Mouse (Mus musculus) layer of hippocampus, postnatal 25 days (tissue): ENCODE measurements around the gene Camta1. TPM values are rescaled to one million over a fixed set of nuclear protein-coding genes. Genes with fewer than 3 reads are reported as not detected.

Source experiments
- DNase-seq, 2 experiments: peaks; one replicate each; pipeline ENCODE4 v3.0.0; 2022; ENCODE audit warnings: mixed read lengths in 2 of 2, low spot score in 1 of 2; ENCODE audit errors: extremely low spot score in 1 of 2
- total RNA-seq, 2 experiments: library from RNA; stranded (reverse); gene quantifications; 2 replicates each; pipeline ENCODE4 v1.2.3; 2021

Camta1 gene
- total RNA-seq, 2 experiments from 2014 or later, result 244 to 251 TPM

DNA sequence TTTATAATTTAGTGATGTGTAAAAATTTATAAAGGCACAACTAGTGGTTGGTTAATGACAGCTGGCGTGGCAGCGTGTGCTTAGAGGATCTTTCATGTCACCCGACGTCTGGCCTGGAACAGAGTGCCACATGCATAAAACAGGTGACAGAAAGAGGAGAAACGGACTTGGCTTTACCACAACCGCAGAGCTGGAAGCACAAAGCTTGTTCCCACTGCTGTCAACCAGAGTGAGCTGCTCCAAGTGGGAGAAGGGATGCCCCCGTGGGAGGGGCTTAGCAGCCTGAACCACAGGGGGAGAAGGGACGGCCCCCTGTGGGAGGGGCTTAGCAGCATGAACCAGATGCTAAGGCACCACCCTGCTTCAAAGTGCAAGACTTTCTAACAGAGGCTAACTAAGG is 452.9 kb downstream of the Camta1 start:
- no peak for DNase-seq

- DNase-seq, result no peak
Observed at GRCm38 (mm10) chr4:151408246-151408645, 453.4 kb downstream of the Camta1 start.

DNA sequence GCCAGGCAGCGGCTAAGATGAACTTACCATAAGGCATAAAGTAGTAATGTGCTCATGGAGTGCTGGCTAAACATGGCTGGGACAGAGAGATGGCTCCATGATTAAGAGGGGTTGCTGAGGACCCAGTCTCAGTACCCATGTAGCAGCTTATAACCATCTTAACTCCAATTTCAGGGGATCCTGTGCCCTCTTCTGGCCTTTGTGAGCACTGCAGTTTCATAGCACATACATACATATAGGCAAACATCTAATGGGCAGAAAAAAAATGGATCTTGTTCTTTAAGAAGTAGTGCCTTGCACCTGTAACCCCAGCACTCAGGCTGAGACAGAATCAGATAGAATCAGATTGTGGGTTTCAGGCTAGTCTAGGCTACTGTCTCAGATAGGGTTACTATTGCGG is 454.5 kb downstream of the Camta1 start:
- no peak for DNase-seq

- no peak for DNase-seq
Observed at GRCm38 (mm10) chr4:151404581-151405256, 457.0 kb downstream of the Camta1 start.

DNA sequence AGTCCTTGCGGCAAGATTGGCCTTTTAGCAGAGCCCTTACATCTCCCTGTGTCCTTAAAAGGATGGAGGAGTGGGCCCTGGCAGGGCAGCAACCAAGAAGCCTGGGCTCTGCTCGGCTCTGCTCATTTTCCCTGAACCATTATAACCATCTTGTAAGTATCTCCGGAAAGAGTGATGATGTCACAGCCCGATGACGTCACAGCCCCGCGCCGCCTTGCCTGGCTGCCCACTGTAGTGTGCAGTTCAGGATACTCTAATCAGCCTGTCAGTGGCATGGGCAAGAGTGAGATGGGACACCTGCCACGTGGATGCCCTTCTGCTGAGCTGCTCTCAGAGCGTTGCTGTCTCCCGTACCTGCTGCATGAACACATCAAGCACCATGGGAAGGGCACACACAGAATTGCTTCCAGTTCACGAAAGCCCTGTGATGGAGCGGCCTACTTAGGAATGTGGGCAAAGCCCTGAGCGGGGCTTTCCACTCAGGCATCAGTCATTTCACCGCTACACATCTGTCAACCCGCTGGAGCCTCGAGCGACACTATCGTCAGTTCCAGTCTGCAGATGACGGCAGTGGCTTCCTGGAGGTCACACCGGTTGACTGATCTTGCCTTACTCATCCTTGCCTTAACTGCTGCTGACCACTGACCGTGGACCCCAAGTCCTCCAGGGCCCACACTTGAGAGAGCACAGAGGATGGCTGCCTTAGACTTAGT is 459.8 kb downstream of the Camta1 start:
- no peak for DNase-seq

GRCm38 (mm10) chr4:151396536-151396935 is 465.1 kb downstream of the Camta1 start:
- DNase-seq, result no peak

DNA sequence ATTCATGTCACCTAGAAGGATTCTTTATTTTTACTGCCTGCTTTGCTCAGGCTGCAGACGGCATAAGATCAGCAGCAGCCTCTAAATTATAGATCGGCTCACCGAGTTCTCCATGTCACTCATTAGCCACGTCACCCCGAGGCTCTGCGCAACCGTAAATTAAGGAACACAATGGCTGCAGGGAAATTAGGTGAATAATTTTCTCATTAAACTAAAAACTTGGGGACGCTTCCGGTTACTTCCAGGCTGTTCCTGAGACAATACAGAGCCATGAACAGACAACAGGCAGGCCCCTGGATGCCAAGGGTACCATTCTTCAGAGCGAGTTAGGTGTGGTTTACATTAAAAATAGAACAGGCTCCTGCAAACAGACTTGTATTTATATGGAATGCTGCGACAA is 472.3 kb downstream of the Camta1 start:
- DNase-seq, result no peak

DNA sequence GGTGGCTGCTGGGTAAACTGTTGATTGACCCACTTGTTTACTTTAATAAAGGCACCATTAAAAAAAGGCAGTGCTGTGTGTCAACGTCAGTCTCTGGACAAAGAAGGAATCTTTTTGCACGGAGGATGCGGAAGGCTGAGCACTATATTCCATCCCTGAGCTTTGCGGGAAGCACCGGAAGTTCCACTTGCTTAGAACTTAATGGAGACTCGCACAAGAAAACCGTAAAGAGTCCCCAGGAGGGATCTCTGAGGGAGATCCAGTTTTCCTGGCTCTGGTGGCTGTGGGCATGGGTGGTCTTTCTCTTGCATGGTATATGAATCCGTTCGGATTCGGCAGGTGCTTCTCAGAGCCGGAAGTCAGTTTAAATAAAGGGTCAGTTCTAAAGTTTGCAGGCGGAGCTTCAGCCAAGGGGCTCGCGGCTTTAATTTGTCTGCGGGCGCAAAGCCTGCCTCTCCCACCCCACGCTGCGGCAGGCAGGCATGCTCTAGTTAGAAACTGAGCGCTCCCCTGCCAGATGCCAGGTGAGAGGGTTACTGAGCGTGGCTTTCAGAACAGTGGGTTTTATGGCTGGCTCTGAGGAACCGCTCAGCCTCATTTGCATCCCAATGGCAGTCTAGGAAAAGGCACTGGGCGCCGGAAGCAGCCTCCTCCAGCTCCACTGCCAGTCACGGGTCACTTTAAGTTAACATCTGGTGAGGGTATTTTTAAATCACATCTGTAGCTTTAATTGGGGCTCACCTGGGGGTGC is 474.8 kb downstream of the Camta1 start:
- DNase-seq, result no peak

GRCm38 (mm10) chr4:151385985-151386700 is 475.5 kb downstream of the Camta1 start:
- DNase-seq, result no peak

DNA sequence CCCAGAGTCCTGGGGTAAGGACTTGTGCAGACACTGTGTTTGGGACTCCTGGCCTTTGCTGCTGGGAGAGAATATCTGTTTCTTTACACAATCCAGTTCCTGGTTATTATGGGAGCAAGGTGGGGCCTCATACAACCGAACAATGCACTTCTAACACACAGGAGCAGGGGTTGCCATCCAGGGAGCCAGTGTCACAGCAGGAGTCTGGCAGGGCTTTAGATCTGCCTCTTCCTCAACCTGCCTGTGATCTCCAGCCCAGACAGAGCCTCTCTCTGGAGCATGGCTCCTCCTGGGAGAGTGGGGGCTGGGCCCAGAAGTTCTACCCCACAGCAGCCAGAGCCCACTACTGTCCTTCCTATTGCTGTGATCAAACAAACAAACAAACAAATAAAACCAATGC is 483.9 kb downstream of the Camta1 start:
- no peak for DNase-seq

DNA sequence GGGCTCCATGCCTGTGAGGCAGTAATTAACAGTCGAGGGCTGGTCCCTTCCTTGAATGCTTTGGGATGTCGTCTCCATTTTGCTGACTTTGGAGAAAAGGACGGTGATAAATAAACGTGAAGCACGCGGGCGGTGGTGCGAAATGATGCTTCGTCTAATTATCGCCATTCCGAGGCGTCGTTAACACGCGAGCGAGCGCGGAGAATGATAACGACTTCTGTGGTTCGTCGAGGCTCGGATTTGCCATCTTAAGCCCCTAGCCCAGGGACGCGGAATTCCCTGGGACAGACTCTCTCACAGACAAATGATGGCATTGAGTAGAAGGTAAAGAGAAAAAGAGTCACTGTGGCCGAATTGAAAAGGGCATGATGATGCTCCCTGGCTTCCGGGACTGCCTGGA is 485.4 kb downstream of the Camta1 start:
- no peak for DNase-seq

DNA sequence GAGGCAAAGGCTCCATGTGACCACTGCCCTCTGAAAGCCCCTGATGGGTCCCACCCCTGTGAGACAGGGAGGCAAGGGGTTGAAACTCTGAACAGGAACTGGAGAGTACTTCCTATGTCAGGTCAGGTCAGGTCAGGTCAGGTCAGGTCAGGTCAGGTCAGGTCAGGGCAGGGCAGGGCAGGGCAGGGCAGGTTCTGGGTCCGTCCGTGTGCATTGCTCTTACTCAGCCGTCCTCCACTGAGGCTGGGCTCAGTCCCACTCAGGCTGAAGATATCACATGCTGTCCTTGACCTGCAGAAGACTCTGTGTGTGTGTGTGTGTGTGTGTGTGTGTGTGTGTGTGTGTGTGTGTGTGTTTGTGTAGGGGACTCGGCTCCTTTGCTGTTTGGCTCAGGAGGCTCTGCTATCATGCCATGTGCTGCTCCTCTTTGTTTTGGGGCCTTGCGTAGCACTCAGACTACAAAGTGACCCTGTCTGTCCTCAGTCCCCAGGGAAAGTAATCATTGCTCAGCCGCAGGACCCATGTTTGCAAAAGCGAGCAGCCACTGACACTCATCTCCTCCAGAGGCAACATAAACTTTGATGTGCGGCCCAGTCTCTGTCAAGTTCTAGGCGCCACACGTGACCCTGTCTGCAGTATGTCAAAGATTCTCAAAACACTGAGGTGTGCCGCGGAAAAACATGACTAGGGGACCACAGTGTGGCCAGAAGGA is 488.7 kb downstream of the Camta1 start:
- no peak for DNase-seq

DNA sequence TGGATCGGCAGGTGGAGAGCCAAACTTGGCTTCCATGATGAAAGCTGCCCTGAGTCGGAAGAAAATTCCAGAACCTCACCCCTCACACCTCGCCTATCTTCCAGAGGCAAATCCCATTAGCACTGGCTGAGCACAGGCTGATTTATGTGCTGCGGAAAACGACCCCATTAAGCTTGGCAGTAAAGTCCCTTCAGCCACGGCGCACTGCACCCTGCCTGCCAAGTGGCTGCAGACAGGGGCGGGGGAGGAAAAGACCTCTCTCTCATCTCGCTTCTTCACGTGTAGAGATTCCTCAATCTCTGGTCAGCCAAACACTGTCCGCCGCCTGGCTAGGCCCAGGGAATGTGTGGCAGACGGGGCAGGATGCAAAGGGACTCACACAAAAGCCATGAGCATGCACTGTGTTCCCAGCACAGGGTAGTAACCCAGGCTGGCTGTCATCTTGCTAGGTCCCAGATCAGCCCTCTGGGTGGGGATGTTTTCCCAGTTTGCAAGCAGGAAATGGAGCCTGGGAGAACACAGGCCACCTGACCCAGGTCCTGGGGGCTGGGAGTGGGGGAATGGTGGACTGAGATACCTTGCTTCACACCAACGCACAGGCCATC is 494.6 kb downstream of the Camta1 start:
- no peak for DNase-seq

DNA sequence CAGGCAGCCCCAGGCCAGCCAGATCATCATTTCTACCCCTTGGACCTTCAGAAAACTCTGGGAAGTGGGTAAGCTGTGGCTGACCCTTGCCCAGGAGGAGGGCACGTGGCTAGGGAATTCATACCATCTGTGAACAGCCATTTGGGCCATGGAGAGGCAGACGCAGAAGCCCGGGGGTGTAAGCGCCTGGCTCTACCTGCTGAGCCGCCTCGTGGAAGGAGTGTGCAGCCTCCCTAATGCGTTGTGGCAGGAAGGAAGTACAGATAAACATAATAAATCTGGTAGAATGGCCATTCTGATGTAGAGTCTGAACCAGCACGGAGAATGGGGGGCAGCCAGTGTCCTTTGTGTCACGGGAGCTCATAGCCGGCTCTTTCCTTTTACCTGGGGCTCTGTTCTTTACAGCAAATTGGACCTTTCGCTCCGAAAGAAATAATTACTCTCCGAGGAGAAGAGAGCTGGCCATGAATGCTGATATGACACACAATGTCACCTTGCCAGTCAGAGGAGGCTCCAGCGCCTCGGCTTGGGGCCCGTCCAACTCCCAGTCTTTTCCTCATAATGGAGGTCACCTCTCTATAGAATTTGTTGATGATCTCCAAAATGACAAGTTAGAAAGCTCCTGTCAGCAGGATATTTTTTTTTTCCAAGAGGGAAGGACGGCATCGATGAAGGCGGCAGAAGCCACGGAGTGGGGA is 500.6 kb downstream of the Camta1 start:
- DNase-seq, result no peak

DNA sequence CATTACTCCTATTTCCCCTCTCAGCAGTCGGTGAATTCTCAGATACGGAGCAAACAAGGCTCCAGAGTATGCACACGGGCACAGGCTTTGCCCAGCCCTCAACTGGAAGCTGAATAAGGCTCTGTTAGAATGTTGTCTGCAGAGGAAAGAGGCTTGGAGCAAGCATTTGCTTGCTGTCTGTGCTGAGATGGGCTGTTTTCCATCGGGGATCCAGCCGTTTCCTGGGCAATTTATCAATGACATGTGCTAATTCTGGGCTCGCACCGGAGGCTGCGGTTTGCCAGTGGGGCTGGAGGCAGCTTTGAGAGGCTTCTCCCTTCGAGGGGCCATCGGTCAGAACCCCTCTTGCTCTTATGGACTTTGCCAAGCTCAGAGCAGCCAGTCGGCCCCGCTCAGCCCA is 506.2 kb downstream of the Camta1 start:
- DNase-seq, result peak in 1 of 2 experiments; percentile 24

GRCm38 (mm10) chr4:151352791-151353190 is 508.9 kb downstream of the Camta1 start:
- no peak for DNase-seq

GRCm38 (mm10) chr4:151352249-151352648 is 509.4 kb downstream of the Camta1 start:
- peak in 1 of 2 experiments; percentile 17 for DNase-seq

DNA sequence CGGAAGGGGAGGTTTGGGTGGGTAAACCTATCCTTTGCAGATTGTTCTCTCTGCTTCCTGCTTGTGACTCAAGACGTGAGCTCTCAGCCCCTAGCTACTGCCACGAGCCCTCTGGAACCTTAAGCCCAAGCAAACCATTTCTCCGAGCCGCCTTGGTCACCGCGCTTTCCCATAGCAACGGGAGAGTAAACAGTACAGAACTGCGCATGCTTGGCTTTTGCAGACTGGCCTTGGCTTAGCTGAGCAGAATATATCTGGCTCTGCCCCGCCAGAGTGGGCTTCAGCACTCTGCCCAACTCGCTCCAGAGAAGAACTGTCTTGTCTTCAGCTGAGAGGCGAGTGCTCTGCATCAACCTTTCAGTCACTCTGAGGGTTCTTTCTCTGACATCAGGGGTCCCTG is 509.9 kb downstream of the Camta1 start:
- DNase-seq, result no peak

DNA sequence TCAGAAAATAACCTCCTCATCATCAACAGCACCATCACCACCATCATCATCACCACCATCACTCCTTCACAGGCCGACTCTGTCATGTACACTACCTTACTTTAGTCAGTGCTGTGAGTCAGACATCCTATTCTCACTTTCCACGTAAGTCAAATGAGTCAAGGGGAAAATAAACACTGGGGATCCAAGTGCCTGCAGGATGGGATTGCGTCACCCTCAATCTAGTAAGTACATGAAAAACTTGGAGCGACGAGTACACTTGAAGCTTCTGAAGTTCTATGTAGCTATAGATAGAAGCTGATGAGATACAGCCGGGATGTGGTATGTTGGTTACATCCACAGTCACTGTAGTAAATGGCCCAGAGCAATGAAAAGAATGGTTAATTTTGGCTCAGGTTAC is 514.1 kb downstream of the Camta1 start:
- no peak for DNase-seq
